Mouse (Mus musculus): ENCODE data around the gene Vash2.

Gene Vash2

GRCm38 (mm10) chr1:190976887-190977573, 2.1 kb downstream of the Vash2 start:
- DNase-seq (ENCODE audit: low spot score): no peak

GRCm38 (mm10) chr1:190974833-190975232, 4.3 kb downstream of the Vash2 start:
- no peak for DNase-seq (ENCODE audit: low spot score)

- no peak for DNase-seq (ENCODE audit: low spot score)
Observed at GRCm38 (mm10) chr1:190974191-190974590, 4.9 kb downstream of the Vash2 start.

- no peak for DNase-seq (ENCODE audit: low spot score)
Observed at GRCm38 (mm10) chr1:190972612-190973192, 6.4 kb downstream of the Vash2 start.

- no peak for DNase-seq (ENCODE audit: low spot score)
Observed at GRCm38 (mm10) chr1:190971708-190972610, 7.1 kb downstream of the Vash2 start.

- no peak for DNase-seq (ENCODE audit: low spot score)
Observed at GRCm38 (mm10) chr1:190968010-190968409, 11.1 kb downstream of the Vash2 start.

- DNase-seq (ENCODE audit: low spot score): no peak
Observed at GRCm38 (mm10) chr1:190964992-190965780, 13.9 kb downstream of the Vash2 start.

- no peak for DNase-seq (ENCODE audit: low spot score)
Observed at GRCm38 (mm10) chr1:190962760-190963159, 16.3 kb downstream of the Vash2 start.

GRCm38 (mm10) chr1:190958821-190959220, 20.3 kb downstream of the Vash2 start:
- no peak for DNase-seq (ENCODE audit: low spot score)

GRCm38 (mm10) chr1:190953009-190953408, 26.1 kb downstream of the Vash2 start:
- no peak for DNase-seq (ENCODE audit: low spot score)

GRCm38 (mm10) chr1:190951014-190951413, 28.1 kb downstream of the Vash2 start:
- peak; percentile 21 for DNase-seq (ENCODE audit: low spot score)

GRCm38 (mm10) chr1:190948846-190949245, 30.2 kb downstream of the Vash2 start:
- no peak for DNase-seq (ENCODE audit: low spot score)

- DNase-seq (ENCODE audit: low spot score): no peak
Observed at GRCm38 (mm10) chr1:190948439-190948838, 30.7 kb downstream of the Vash2 start.

GRCm38 (mm10) chr1:190947986-190948385, 31.1 kb downstream of the Vash2 start:
- no peak for DNase-seq (ENCODE audit: low spot score)

GRCm38 (mm10) chr1:190944109-190944760, 34.9 kb downstream of the Vash2 start:
- peak; percentile 83 for DNase-seq (ENCODE audit: low spot score)

GRCm38 (mm10) chr1:190939803-190940202, 39.3 kb downstream of the Vash2 start:
- no peak for DNase-seq (ENCODE audit: low spot score)

GRCm38 (mm10) chr1:190930181-190930580, 48.9 kb downstream of the Vash2 start:
- no peak for DNase-seq (ENCODE audit: low spot score)

GRCm38 (mm10) chr1:190929010-190929695, 49.9 kb downstream of the Vash2 start:
- peak; percentile 76 for DNase-seq (ENCODE audit: low spot score)

GRCm38 (mm10) chr1:190928370-190929009, 50.6 kb downstream of the Vash2 start:
- DNase-seq (ENCODE audit: low spot score): peak; percentile 98

GRCm38 (mm10) chr1:190927751-190928369, 51.2 kb downstream of the Vash2 start:
- peak; percentile 70 for DNase-seq (ENCODE audit: low spot score)

Measured in adipocyte (in vitro differentiated cells).